Mouse (Mus musculus) G1E (cell line): Measurements from ENCODE around the gene Cd207.

Experiments
- CTCF ChIP-seq: IDR thresholded peaks from 2 replicates; pipeline ENCODE4 v1.5.1; 2012; ENCODE audit warnings: low read depth, low read length, inconsistent platforms, mixed read lengths
- GATA1 ChIP-seq: IDR thresholded peaks from 2 replicates; pipeline ENCODE4 v1.6.1; 2012; ENCODE audit warnings: borderline replicate concordance, low read length, inconsistent platforms, mixed read lengths
- GATA2 ChIP-seq: IDR thresholded peaks from 2 replicates; pipeline ENCODE4 v1.6.1; 2012; ENCODE audit warnings: low read depth, low read length, inconsistent platforms, borderline replicate concordance

- TF ChIP-seq CTCF (no peak), GATA1 (no peak), GATA2 (no peak)
Measured at GRCm38 (mm10) chr6:83713271-83714136, 35.8 kb upstream of the Cd207 start.
